Mouse (Mus musculus) stomach, postnatal 0 days (tissue): Measurements from ENCODE around the gene Otulin. TPM values are rescaled to one million over a fixed set of nuclear protein-coding genes. Genes with fewer than 3 reads are reported as not detected.
A peak's percentile ranks its signal among the peaks of the same experiment; 100 is the strongest.

Experiments
- ATAC-seq: fragments of 200-750 bp; cut with Nextera tagmentation; 2 replicates; pipeline ENCODE4 v1.8.0; 2017; ENCODE audit not compliant: low FRiP score, low TSS enrichment
- DNase-seq: peaks from one replicate; pipeline ENCODE4 v3.0.0-alpha.2; 2016; ENCODE audit warnings: low spot score
- H3K27ac ChIP-seq: fragments of 300-500 bp; sonication (generic); replicated peaks from 2 replicates; pipeline ENCODE4 v1.5.1; 2014; ENCODE audit warnings: mild to moderate bottlenecking, control low read depth
- H3K27me3 ChIP-seq: fragments of 300-500 bp; sonication (generic); 2 replicates; pipeline ENCODE4 v1.6.1; 2014; ENCODE audit warnings: low read length; ENCODE audit not compliant: control insufficient read depth, insufficient read depth
- H3K36me3 ChIP-seq: fragments of 300-500 bp; sonication (generic); 2 replicates; pipeline ENCODE4 v1.6.1; 2014; ENCODE audit warnings: low read length, mixed read lengths; ENCODE audit not compliant: control insufficient read depth, insufficient read depth
- H3K4me1 ChIP-seq: fragments of 300-500 bp; sonication (generic); replicated peaks from 2 replicates; pipeline ENCODE4 v1.6.1; 2014; ENCODE audit warnings: antibody characterized with exemption; ENCODE audit not compliant: control insufficient read depth, insufficient read depth
- H3K4me2 ChIP-seq: fragments of 300-500 bp; sonication (generic); replicated peaks from 2 replicates; pipeline ENCODE4 v1.6.1; 2014; ENCODE audit warnings: low read depth, mild to moderate bottlenecking, control low read depth, moderate library complexity
- H3K4me3 ChIP-seq: fragments of 300-500 bp; sonication (generic); 2 replicates; pipeline ENCODE4 v1.5.1; 2014; ENCODE audit warnings: low read depth, low read length, control low read depth
- H3K9ac ChIP-seq: fragments of 300-500 bp; sonication (generic); 2 replicates; pipeline ENCODE4 v1.6.1; 2014; ENCODE audit warnings: mild to moderate bottlenecking, low read length, control low read depth, mixed read lengths
- H3K9me3 ChIP-seq: fragments of 300-500 bp; sonication (generic); 2 replicates; pipeline ENCODE4 v1.6.1; 2016; ENCODE audit warnings: low read length; ENCODE audit not compliant: control insufficient read depth
- CTCF ChIP-seq: IDR thresholded peaks from 2 replicates; pipeline ENCODE4 v1.5.1; 2016; ENCODE audit warnings: antibody characterized with exemption, low read depth, mild to moderate bottlenecking, moderate library complexity
- EP300 ChIP-seq: optimal IDR thresholded peaks from 2 replicates; pipeline ENCODE3; 2016; ENCODE audit warnings: antibody characterized with exemption
- WGBS: fragments of 180-500 bp; shearing (Covaris S2); extraction: QIAGEN DNeasy Blood & Tissue Kit; methylation state at CpG from one replicate; pipeline ENCODE4 v1.1.7; 2014; 5-methylcytosine and 5-hydroxymethylcytosine counted together
- polyA plus RNA-seq: library from polyadenylated mRNA; unstranded; fragments of >200 nt; fragmentation: Nextera tagmentation; extraction: Ambion mirVana; gene quantifications from 2 replicates; pipeline ENCODE4 v1.2.1, GENCODE M21; 2015

Gene Otulin
- polyA plus RNA-seq, 1 experiment from 2014 or later = 23.7 TPM

DNA sequence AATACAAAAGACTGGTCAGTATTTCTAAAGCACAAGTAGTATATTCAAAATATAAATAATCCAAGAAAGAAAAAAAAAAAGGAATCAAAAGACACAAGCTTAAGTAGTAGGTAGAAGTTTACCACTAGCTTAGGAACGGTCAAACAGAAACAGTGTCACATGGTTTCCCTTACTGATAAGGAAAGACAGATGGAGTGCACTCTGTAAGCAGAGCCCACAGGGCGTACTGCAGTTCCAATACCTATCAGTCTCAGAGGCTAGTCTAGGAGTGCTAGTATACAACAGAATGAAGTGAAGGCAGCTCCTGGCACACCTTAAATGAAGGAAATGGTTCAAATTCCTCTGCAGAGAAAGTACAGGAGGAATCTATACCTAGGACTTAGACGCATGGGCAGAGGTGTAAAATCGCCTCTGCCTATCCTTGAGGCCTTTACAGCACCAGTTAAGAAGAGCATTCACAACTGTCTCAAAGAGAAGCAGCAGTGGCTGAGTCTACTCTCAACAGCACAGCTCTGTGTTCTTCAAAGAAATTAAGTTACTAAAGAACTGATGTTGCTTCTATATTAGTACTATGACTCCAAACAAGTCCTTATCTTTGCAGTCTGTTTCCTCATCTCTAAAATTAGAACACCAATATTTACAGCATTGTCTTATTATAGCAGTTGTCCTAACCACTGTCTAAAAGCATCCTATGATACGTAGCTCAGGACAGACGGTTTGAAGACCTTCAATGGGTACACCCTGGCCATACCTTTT is 11.5 kb downstream of the Otulin start:
- no peak overlapping the region for H3K4me3 ChIP-seq
- WGBS = 68% methylated on average over 6 of the region's 6 CpGs
- H3K36me3 ChIP-seq = peaks cover 9% of the 10 kb centered on the region; the same call in 1 of the 2 replicates
- no peak overlapping the region for H3K4me2 ChIP-seq
- ATAC-seq (peak; percentile 63; the same call in 1 of the 2 replicates), DNase-seq (no peak)
- TF ChIP-seq CTCF = no peak
- no peak for TF ChIP-seq EP300
- H3K9me3 ChIP-seq = no peaks in the 10 kb centered on the region
- H3K27me3 ChIP-seq = no peaks in the 10 kb centered on the region
- no peak overlapping the region for H3K27ac ChIP-seq
- no peak overlapping the region for H3K9ac ChIP-seq
- no peaks in the 10 kb centered on the region for H3K4me1 ChIP-seq

DNA sequence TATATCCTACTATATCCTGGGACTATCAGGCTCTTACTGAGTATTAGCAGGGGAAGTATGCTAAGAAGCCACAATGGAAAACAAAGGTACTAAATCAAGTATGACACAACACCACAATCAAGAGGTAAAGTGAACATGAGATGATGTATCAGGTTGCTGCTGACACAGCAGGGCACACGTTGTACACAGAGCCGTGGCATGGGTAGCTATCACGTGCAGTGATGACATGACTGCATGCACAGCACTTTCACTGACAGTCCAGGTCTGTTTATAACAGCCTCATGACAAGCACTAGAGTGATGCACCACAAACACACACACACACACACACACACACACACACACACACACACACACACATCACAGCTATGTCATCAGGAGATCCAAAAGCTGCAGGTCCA is 13.3 kb downstream of the Otulin start:
- no peak for ATAC-seq
- Histone ChIP-seq H3K4me3 (no peak overlapping the region), H3K4me2 (no peak overlapping the region), H3K9ac (no peak overlapping the region), H3K9me3 (no peaks in the 10 kb centered on the region), H3K27me3 (no peaks in the 10 kb centered on the region), H3K27ac (no peak overlapping the region), H3K4me1 (no peaks in the 10 kb centered on the region), H3K36me3 (peaks cover 7% of the 10 kb centered on the region; the same call in 1 of the 2 replicates)
- 82% methylated on average over 3 of the region's 3 CpGs for WGBS
- TF ChIP-seq CTCF (no peak), EP300 (no peak)
- DNase-seq = no peak

DNA sequence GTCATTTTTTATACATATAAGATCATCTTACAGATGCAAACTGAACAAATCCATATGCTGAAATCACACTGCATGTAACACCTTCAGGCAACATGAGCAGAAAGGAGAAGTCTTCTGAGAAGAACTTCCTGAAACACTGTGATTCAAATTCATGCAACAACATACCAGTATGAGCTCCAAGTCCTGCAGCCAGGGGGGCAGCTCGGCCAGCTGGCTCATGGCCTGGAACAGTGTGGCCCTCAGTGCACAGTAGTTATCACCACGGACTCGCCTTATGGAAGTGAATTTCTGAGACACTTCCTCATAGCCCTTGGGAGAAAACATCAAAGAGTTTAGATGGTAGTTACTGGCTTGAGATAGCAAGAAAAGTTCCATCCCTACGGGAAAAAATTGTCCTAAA is 14.3 kb downstream of the Otulin start:
- Histone ChIP-seq H3K36me3 (peaks cover 3% of the 10 kb centered on the region; the same call in 1 of the 2 replicates), H3K27me3 (no peaks in the 10 kb centered on the region), H3K27ac (no peak overlapping the region), H3K9ac (no peak overlapping the region), H3K4me3 (no peak overlapping the region), H3K4me2 (no peak overlapping the region), H3K9me3 (no peaks in the 10 kb centered on the region), H3K4me1 (no peaks in the 10 kb centered on the region)
- TF ChIP-seq EP300 = no peak
- TF ChIP-seq CTCF = peak; percentile 23; the same call in 1 of the 2 replicates
- WGBS = 56% methylated on average over 4 of the region's 4 CpGs
- ATAC-seq = no peak
- no peak for DNase-seq

DNA sequence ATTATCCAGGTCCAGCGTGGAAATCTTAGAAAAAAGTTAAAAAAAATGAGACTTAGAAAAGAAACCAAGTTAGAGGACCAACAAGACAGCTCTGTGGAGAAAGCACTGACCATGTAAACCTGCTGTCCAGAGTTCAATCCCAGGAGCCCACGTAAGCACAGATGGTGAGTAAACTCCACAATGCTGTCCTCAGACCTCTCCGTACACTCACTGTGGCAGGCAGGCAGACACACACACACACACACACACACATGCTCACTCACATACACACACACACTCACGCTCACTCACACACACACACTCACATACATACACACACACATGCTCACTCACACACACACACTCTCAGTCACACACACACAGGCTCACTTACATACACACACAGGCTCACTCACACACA is 17.2 kb downstream of the Otulin start:
- Histone ChIP-seq H3K36me3 (peaks cover 3% of the 10 kb centered on the region), H3K4me1 (no peaks in the 10 kb centered on the region), H3K27me3 (no peaks in the 10 kb centered on the region), H3K27ac (no peak overlapping the region), H3K4me3 (no peak overlapping the region), H3K9me3 (no peaks in the 10 kb centered on the region), H3K4me2 (no peak overlapping the region), H3K9ac (no peak overlapping the region)
- 85% methylated on average over 4 of the region's 4 CpGs for WGBS
- DNase-seq = no peak
- ATAC-seq = no peak
- no peak for TF ChIP-seq EP300
- no peak for TF ChIP-seq CTCF

DNA sequence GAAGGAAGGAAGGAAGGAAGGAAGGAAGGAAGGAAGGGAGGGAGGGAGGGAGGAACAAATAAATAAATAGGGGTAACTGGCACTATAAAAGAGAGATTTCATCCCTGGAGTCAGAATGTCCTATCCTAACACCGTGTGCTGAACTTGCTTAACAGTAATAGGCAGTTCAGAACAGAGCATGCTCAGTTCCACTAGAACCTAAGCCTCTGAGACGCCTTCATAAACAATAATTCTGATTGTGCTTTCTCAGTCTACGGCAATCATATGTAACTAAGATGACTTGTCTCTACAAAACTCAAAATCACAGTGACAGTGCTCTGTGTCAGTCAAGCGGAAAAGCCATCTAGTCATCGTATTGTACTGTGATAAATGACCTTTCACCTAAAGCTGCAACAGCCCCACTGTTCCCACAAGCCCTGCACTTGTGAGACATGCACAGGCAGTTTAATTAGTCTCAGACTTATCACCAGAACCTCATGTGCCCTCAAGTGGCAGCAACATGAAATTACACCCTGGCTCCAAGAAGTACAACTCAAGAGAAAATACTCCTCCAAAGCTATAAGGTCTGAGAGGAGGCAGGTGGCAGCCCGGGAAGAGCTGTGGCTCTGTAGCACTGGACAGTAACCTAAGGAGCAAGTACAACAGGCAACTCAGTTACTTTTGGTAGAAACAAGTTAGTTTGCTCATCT is 17.8 kb downstream of the Otulin start:
- Histone ChIP-seq H3K27ac (no peak overlapping the region), H3K4me2 (no peak overlapping the region), H3K4me1 (no peaks in the 10 kb centered on the region), H3K9ac (no peak overlapping the region), H3K4me3 (no peak overlapping the region), H3K9me3 (no peaks in the 10 kb centered on the region), H3K36me3 (peaks cover 4% of the 10 kb centered on the region), H3K27me3 (no peaks in the 10 kb centered on the region)
- DNase-seq = peak; percentile 59
- TF ChIP-seq CTCF (peak; percentile 92), EP300 (no peak)
- 42% methylated on average over 6 of the region's 6 CpGs for WGBS
- peak; percentile 74 for ATAC-seq

DNA sequence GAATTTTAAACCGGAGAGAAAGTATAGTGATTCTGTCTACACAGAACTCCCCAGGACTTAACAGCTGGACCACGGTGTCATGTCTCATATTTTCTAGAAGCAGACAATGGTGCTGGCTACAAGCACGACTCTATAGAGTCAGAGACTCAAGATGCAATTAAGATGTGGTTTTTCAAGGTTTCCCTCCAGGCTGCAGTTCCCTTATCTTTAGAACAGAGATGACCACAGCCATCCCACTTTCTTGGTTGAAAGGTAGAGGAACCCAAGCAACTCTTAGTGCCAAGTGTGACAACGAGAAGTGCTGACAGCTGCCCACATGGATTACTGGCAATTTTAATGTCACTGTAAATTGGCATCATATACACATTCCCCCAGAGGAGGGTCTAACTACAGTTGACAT is 20.9 kb downstream of the Otulin start:
- DNase-seq (no peak), ATAC-seq (no peak)
- WGBS = 55% methylated on average over 4 of the region's 4 CpGs
- Histone ChIP-seq H3K4me1 (no peaks in the 10 kb centered on the region), H3K4me3 (no peak overlapping the region), H3K4me2 (no peak overlapping the region), H3K27ac (no peak overlapping the region), H3K9ac (no peak overlapping the region), H3K27me3 (no peaks in the 10 kb centered on the region), H3K9me3 (no peaks in the 10 kb centered on the region), H3K36me3 (peaks cover 9% of the 10 kb centered on the region)
- no peak for TF ChIP-seq CTCF
- TF ChIP-seq EP300 = no peak
